Mouse (Mus musculus): ENCODE results near the gene Pphln1.

DNA sequence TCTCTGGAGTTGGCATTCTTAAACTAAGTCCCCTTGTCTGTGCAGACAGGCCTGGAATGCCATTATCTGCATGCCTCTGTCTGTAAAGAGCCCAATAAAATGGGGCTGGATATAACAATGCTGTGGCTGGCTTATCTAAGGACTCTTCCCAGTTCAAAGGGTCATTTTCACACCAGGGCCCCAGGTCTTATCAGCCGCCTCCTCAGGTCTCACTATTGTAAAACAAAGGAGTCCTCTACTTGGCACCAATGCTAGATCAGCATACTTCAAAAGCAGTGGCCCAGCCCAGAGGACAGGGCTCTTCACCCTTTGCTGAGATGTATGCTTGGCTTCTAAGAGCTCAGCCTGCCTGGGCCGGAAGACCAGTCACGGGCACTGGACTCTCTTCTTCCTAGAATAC is 141.3 kb downstream of the Pphln1 start:
- TF ChIP-seq CTCF (IDR thresholded peaks at IDR 0.05; ENCODE audit: low read depth) (no peak), EP300 (IDR thresholded peaks at IDR 0.05; ENCODE audit: low read depth) (no peak)

All from heart, postnatal 0 days (tissue).